Mouse (Mus musculus) spleen, adult 2 months (tissue): Measurements from ENCODE around the gene Apoc1.
A peak's percentile ranks its signal among the peaks of the same experiment; 100 is the strongest.

Experiments used
- CTCF ChIP-seq: fragments of 200-500 bp; IDR thresholded peaks from 2 replicates; pipeline ENCODE4 v1.5.1; 2011; ENCODE audit warnings: mild to moderate bottlenecking, inconsistent platforms; ENCODE audit not compliant: insufficient read depth, insufficient read length, insufficient replicate concordance; ENCODE audit errors: extremely low read depth
- POLR2A ChIP-seq: fragments of 200-500 bp; IDR thresholded peaks from 2 replicates; pipeline ENCODE4 v1.6.1; 2011; ENCODE audit warnings: low read depth, low read length, inconsistent platforms

GRCm38 (mm10) chr7:19701069-19701761, 8.8 kb upstream of the Apoc1 start:
- TF ChIP-seq CTCF (peak; percentile 60; the same call in 1 of the 2 replicates), POLR2A (no peak)
